Mouse (Mus musculus): Measurements from ENCODE around the gene Greb1.

Gene Greb1

GRCm38 (mm10) chr12:16805511-16805910 is 4.8 kb upstream of the Greb1 start:
- peak; percentile 88 for DNase-seq (ENCODE audit: low read depth, low spot score)

- DNase-seq (ENCODE audit: low read depth, low spot score), result no peak
Measured at GRCm38 (mm10) chr12:16803956-16804430, 3.3 kb upstream of the Greb1 start.

- no peak for DNase-seq (ENCODE audit: low read depth, low spot score)
Measured at GRCm38 (mm10) chr12:16803237-16803955, 2.7 kb upstream of the Greb1 start.

- DNase-seq (ENCODE audit: low read depth, low spot score), result no peak
Measured at GRCm38 (mm10) chr12:16800959-16801315, 251 bp upstream of the Greb1 start.

- DNase-seq (ENCODE audit: low read depth, low spot score), result no peak
Measured at GRCm38 (mm10) chr12:16799928-16800258, 793 bp downstream of the Greb1 start.

- no peak for DNase-seq (ENCODE audit: low read depth, low spot score)
Measured at GRCm38 (mm10) chr12:16798894-16799293, 1.8 kb downstream of the Greb1 start.

- no peak for DNase-seq (ENCODE audit: low read depth, low spot score)
Measured at GRCm38 (mm10) chr12:16795781-16796180, 4.9 kb downstream of the Greb1 start.

- no peak for DNase-seq (ENCODE audit: low read depth, low spot score)
Measured at GRCm38 (mm10) chr12:16793371-16793770, 7.3 kb downstream of the Greb1 start.

- DNase-seq (ENCODE audit: low read depth, low spot score), result no peak
Measured at GRCm38 (mm10) chr12:16790456-16790855, 10.2 kb downstream of the Greb1 start.

- no peak for DNase-seq (ENCODE audit: low read depth, low spot score)
Measured at GRCm38 (mm10) chr12:16789756-16790155, 10.9 kb downstream of the Greb1 start.

GRCm38 (mm10) chr12:16789199-16789598 is 11.5 kb downstream of the Greb1 start:
- DNase-seq (ENCODE audit: low read depth, low spot score), result no peak

- no peak for DNase-seq (ENCODE audit: low read depth, low spot score)
Measured at GRCm38 (mm10) chr12:16788600-16788999, 12.1 kb downstream of the Greb1 start.

GRCm38 (mm10) chr12:16781034-16781746 is 19.5 kb downstream of the Greb1 start:
- no peak for DNase-seq (ENCODE audit: low read depth, low spot score)

GRCm38 (mm10) chr12:16780320-16780719 is 20.4 kb downstream of the Greb1 start:
- DNase-seq (ENCODE audit: low read depth, low spot score), result no peak

GRCm38 (mm10) chr12:16779165-16779564 is 21.5 kb downstream of the Greb1 start:
- DNase-seq (ENCODE audit: low read depth, low spot score), result no peak

- no peak for DNase-seq (ENCODE audit: low read depth, low spot score)
Measured at GRCm38 (mm10) chr12:16778523-16778922, 22.2 kb downstream of the Greb1 start.

GRCm38 (mm10) chr12:16775351-16775750 is 25.3 kb downstream of the Greb1 start:
- no peak for DNase-seq (ENCODE audit: low read depth, low spot score)

GRCm38 (mm10) chr12:16774605-16775004 is 26.1 kb downstream of the Greb1 start:
- DNase-seq (ENCODE audit: low read depth, low spot score), result no peak

GRCm38 (mm10) chr12:16769601-16770165 is 31.0 kb downstream of the Greb1 start:
- DNase-seq (ENCODE audit: low read depth, low spot score), result no peak

GRCm38 (mm10) chr12:16768711-16769110 is 32.0 kb downstream of the Greb1 start:
- no peak for DNase-seq (ENCODE audit: low read depth, low spot score)

GRCm38 (mm10) chr12:16768251-16768650 is 32.4 kb downstream of the Greb1 start:
- DNase-seq (ENCODE audit: low read depth, low spot score), result no peak

- no peak for DNase-seq (ENCODE audit: low read depth, low spot score)
Measured at GRCm38 (mm10) chr12:16764776-16765445, 35.8 kb downstream of the Greb1 start.
